Mouse (Mus musculus): Measurements from ENCODE around the gene Dlgap4. TPM values are rescaled to one million over a fixed set of nuclear protein-coding genes. Genes with fewer than 3 reads are reported as not detected.
"Not testable (repeated sequence)": the region's sequence is repeated elsewhere in the genome, so short reads cannot be mapped to it uniquely, and the experiment has no call there.

Gene Dlgap4
- polyA plus RNA-seq, 1 experiment from 2014 or later = 74.8 TPM

DNA sequence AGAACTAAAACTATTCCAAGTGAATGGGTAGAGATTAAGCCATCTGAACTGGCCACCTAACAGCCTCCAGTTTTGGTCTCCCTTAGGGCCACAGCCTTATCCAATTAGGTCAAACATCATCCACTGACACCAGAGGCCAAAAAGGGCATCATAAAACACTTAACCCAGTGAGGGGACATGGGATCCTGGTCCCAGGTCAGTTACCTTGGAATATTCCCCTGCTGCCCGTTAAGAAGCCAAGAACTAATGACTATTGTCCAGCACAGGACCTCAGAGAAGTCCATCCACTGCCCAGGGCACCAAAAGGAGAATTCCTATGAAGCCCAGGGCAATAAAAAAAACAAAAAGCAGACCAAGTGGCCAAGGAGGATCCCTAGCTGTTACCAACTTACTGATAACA, 175.3 kb downstream of the Dlgap4 start:
- no peaks in the 10 kb centered on the region for H3K4me1 ChIP-seq (replicated peaks; ENCODE audit: control insufficient read depth, insufficient read depth, low read length)
- peaks cover 6% of the 10 kb centered on the region; the same call in 1 of the 2 replicates for H3K9me3 ChIP-seq (ENCODE audit: control insufficient read depth, low read length)
- no peak overlapping the region for H3K27ac ChIP-seq (ENCODE audit: low read depth)
- DNase-seq (ENCODE audit: low spot score) (no peak), ATAC-seq (replicated peaks; ENCODE audit: low FRiP score, low TSS enrichment, low read depth) (no peak)
- no peak overlapping the region for H3K4me2 ChIP-seq (ENCODE audit: low read length)
- H3K36me3 ChIP-seq (ENCODE audit: control insufficient read depth, insufficient read depth, low read length) = no peaks in the 10 kb centered on the region
- H3K9ac ChIP-seq (ENCODE audit: low read length) = no peak overlapping the region
- no peaks in the 10 kb centered on the region for H3K27me3 ChIP-seq (replicated peaks; ENCODE audit: control insufficient read depth, insufficient read depth, low read length)
- no peak overlapping the region for H3K4me3 ChIP-seq (ENCODE audit: low read depth, low read length)
- 53% methylated on average over 1 of the region's 1 CpGs for WGBS

DNA sequence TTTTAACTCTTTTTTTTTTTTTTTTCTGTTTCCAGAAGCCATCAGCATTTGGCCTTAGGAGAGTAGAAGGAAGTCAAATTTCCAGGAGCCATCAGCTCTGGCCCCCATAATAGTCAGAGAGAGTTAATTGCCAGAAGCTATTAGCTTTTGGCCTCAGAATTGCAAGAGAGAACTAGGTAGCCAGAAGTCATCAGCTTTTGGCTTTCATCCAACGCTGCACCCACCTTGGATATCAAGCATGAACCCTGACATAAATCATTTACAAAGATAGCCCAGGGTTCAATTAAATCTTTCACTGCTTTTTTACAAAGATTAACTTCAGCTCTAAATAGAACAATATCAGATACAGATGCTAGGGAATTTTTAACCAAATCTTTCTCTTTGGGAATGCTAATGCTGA, 185.0 kb downstream of the Dlgap4 start:
- DNase-seq (ENCODE audit: low spot score) = no peak
- H3K27me3 ChIP-seq (replicated peaks; ENCODE audit: control insufficient read depth, insufficient read depth, low read length) = no peaks in the 10 kb centered on the region
- H3K9ac ChIP-seq (ENCODE audit: low read length) = no peak overlapping the region
- WGBS = 86% methylated on average over 1 of the region's 1 CpGs
- ATAC-seq (replicated peaks; ENCODE audit: low FRiP score, low TSS enrichment, low read depth) = no peak
- no peaks in the 10 kb centered on the region for H3K9me3 ChIP-seq (ENCODE audit: control insufficient read depth, low read length)
- H3K4me3 ChIP-seq (ENCODE audit: low read depth, low read length) = no peak overlapping the region
- no peaks in the 10 kb centered on the region for H3K4me1 ChIP-seq (replicated peaks; ENCODE audit: control insufficient read depth, insufficient read depth, low read length)
- H3K36me3 ChIP-seq (ENCODE audit: control insufficient read depth, insufficient read depth, low read length) = no peaks in the 10 kb centered on the region
- H3K27ac ChIP-seq (ENCODE audit: low read depth) = no peak overlapping the region
- H3K4me2 ChIP-seq (ENCODE audit: low read length) = no peak overlapping the region

DNA sequence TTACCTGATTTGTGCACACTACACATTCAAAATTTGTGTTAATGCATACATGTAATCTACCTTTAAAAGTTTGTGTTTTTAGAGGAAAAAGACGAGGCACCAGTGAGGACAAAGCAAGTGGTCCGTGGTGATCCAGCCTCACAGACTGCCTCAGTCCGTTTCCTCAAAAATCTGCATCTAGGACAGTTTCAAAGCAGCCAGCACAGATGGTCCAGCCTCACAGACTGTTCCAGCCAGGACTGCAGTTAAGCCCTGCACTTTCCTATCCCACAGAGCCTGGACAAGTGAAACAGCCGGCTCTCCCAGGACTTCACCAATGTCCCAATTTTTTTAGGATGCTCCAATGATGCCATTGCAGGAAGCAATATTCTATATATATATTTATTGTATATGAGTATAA, 187.5 kb downstream of the Dlgap4 start:
- H3K9me3 ChIP-seq (ENCODE audit: control insufficient read depth, low read length) = no peaks in the 10 kb centered on the region
- WGBS = 79% methylated on average over 4 of the region's 4 CpGs
- DNase-seq (ENCODE audit: low spot score) (no peak), ATAC-seq (replicated peaks; ENCODE audit: low FRiP score, low TSS enrichment, low read depth) (no peak)
- no peak overlapping the region for H3K4me3 ChIP-seq (ENCODE audit: low read depth, low read length)
- H3K4me1 ChIP-seq (replicated peaks; ENCODE audit: control insufficient read depth, insufficient read depth, low read length) = no peaks in the 10 kb centered on the region
- no peaks in the 10 kb centered on the region for H3K36me3 ChIP-seq (ENCODE audit: control insufficient read depth, insufficient read depth, low read length)
- H3K27me3 ChIP-seq (replicated peaks; ENCODE audit: control insufficient read depth, insufficient read depth, low read length) = no peaks in the 10 kb centered on the region
- no peak overlapping the region for H3K4me2 ChIP-seq (ENCODE audit: low read length)
- H3K9ac ChIP-seq (ENCODE audit: low read length) = no peak overlapping the region
- H3K27ac ChIP-seq (ENCODE audit: low read depth) = no peak overlapping the region

DNA sequence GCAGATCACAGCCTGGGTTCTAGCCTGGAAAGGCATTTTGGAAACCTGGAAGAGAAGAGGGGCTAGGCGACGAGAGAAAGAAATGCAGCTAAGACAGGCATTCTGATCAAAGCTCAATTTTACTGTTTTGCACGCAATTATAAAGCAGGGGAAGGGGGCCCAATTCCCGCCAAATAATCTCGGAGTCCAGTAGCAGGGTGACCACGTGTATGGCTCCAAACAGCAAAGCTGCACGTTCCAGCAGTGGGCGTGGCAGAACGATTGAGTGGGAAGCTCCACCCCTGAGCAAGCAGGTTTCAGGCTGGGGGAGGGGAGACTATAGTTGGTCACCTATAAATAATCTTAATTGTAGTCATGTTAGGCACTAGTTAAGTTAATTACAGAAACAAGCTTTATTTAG, 188.6 kb downstream of the Dlgap4 start:
- not testable (repeated sequence) for H3K27me3 ChIP-seq (replicated peaks; ENCODE audit: control insufficient read depth, insufficient read depth, low read length); H3K9ac ChIP-seq (ENCODE audit: low read length)
- WGBS = 47% methylated on average over 9 of the region's 9 CpGs

DNA sequence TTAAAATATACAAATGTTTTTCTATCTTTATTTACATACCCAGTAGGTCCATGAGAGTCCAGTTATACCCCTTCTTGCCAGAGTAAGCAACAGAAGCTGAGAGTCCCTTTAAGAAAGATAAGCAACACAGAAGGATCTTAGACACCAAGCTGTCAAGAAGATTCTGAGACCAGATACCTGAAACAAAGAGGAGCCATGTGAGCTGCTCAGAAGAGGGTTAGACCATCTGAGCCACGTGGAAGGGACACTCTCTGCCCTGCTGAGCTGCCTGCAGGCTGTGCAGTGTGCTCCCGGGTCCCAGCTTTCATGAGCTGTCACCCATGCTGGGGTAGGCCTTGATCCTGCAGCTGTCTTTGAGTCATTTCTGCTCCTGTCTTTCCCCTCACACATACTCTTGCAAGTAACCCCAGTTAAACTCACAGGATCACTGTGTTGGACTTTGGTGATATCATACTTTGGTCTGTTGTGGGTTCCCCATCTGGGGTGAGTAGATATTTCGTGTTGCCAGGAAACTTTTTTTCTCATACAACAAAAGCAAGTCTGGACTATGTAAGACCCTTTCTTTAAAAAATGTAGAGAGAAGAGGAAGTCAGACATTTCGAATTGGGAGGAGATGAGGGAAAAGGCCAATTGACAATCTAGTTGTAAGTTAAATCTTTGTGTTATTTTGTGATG, 190.3 kb downstream of the Dlgap4 start:
- Histone ChIP-seq H3K36me3 (ENCODE audit: control insufficient read depth, insufficient read depth, low read length) (no peaks in the 10 kb centered on the region), H3K9me3 (ENCODE audit: control insufficient read depth, low read length) (no peaks in the 10 kb centered on the region), H3K9ac (ENCODE audit: low read length) (no peak overlapping the region), H3K27ac (ENCODE audit: low read depth) (no peak overlapping the region), H3K4me1 (replicated peaks; ENCODE audit: control insufficient read depth, insufficient read depth, low read length) (no peaks in the 10 kb centered on the region), H3K27me3 (replicated peaks; ENCODE audit: control insufficient read depth, insufficient read depth, low read length) (no peaks in the 10 kb centered on the region), H3K4me3 (ENCODE audit: low read depth, low read length) (no peak overlapping the region), H3K4me2 (ENCODE audit: low read length) (no peak overlapping the region)
- 65% methylated on average over 4 of the region's 4 CpGs for WGBS
- no peak for DNase-seq (ENCODE audit: low spot score)
- no peak for ATAC-seq (replicated peaks; ENCODE audit: low FRiP score, low TSS enrichment, low read depth)

More for the DNA sequence above, 188.6 kb downstream of the Dlgap4 start:
- not testable (repeated sequence) for DNase-seq (ENCODE audit: low spot score); H3K27ac ChIP-seq (ENCODE audit: low read depth); H3K4me3 ChIP-seq (ENCODE audit: low read depth, low read length); H3K4me1 ChIP-seq (replicated peaks; ENCODE audit: control insufficient read depth, insufficient read depth, low read length); H3K36me3 ChIP-seq (ENCODE audit: control insufficient read depth, insufficient read depth, low read length); H3K4me2 ChIP-seq (ENCODE audit: low read length); ATAC-seq (replicated peaks; ENCODE audit: low FRiP score, low TSS enrichment, low read depth); H3K9me3 ChIP-seq (ENCODE audit: control insufficient read depth, low read length)

DNA sequence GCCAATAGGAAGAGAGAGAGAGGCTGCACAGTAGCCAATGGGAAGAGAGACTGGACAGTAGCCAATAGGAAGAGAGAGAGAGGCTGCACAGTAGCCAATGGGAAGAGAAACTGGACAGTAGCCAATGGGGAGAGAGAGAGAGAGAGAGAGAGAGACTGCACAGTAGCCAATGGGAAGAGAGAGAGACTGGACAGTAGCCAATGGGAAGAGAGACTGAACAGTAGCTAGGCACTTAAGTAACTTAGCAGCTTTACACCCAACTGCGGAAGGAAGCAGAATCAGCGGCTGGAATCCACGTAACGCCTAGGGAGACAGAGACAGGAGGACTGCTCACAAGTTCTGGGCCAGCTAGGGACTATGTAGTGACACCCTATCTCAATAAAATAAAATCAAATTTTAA, 191.1 kb downstream of the Dlgap4 start:
- no peak overlapping the region for H3K4me2 ChIP-seq (ENCODE audit: low read length)
- H3K36me3 ChIP-seq (ENCODE audit: control insufficient read depth, insufficient read depth, low read length) = no peaks in the 10 kb centered on the region
- no peak overlapping the region for H3K9ac ChIP-seq (ENCODE audit: low read length)
- H3K9me3 ChIP-seq (ENCODE audit: control insufficient read depth, low read length) = no peaks in the 10 kb centered on the region
- WGBS = 96% methylated on average over 4 of the region's 4 CpGs
- H3K4me1 ChIP-seq (replicated peaks; ENCODE audit: control insufficient read depth, insufficient read depth, low read length) = no peaks in the 10 kb centered on the region
- H3K27me3 ChIP-seq (replicated peaks; ENCODE audit: control insufficient read depth, insufficient read depth, low read length) = no peaks in the 10 kb centered on the region
- no peak for DNase-seq (ENCODE audit: low spot score)
- ATAC-seq (replicated peaks; ENCODE audit: low FRiP score, low TSS enrichment, low read depth) = no peak
- no peak overlapping the region for H3K27ac ChIP-seq (ENCODE audit: low read depth)
- no peak overlapping the region for H3K4me3 ChIP-seq (ENCODE audit: low read depth, low read length)

DNA sequence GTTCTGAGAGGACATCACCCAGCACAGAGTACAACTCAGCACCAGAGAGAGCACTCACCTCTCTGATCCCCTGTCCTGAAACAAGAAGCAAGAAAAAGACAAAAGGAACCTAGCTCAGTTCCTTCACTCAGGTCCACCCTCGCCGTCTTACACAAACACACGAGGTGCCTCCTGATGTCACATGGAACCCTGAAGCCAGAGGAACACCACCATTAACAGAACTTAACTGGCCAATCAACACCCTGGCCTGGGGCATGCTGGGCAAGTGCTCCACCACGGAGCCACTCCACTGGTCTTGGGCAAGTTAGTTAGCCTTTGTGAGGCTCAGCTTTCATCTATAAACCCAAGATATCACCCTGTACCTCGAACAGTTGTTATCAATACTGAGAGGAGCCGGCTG, 193.4 kb downstream of the Dlgap4 start:
- no peak overlapping the region for H3K27ac ChIP-seq (ENCODE audit: low read depth)
- DNase-seq (ENCODE audit: low spot score) (no peak), ATAC-seq (replicated peaks; ENCODE audit: low FRiP score, low TSS enrichment, low read depth) (no peak)
- H3K9me3 ChIP-seq (ENCODE audit: control insufficient read depth, low read length) = no peaks in the 10 kb centered on the region
- no peak overlapping the region for H3K9ac ChIP-seq (ENCODE audit: low read length)
- no peak overlapping the region for H3K4me2 ChIP-seq (ENCODE audit: low read length)
- H3K27me3 ChIP-seq (replicated peaks; ENCODE audit: control insufficient read depth, insufficient read depth, low read length) = no peaks in the 10 kb centered on the region
- WGBS = 71% methylated on average over 6 of the region's 6 CpGs
- H3K4me1 ChIP-seq (replicated peaks; ENCODE audit: control insufficient read depth, insufficient read depth, low read length) = no peaks in the 10 kb centered on the region
- no peak overlapping the region for H3K4me3 ChIP-seq (ENCODE audit: low read depth, low read length)
- no peaks in the 10 kb centered on the region for H3K36me3 ChIP-seq (ENCODE audit: control insufficient read depth, insufficient read depth, low read length)

DNA sequence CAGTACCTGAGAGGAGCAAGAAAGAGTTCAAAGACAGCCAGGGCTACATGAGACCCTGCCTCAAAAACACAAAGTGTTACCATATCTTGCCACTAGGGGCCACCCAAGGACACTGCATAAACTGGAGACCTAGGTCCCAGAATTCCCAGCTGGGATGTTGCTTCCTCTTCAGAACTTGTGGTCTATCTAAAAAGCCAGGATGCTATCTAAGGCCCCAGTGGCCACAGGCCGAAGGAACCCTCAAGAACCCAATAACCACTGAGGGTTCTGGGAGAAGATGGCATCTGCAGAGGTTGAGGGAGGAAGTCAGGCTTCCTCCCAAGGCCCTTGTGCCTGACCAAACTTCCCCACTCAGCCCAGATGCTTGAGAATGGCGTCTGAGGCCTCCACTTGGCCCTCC, 196.1 kb downstream of the Dlgap4 start:
- H3K9ac ChIP-seq (ENCODE audit: low read length) = no peak overlapping the region
- 63% methylated on average over 2 of the region's 2 CpGs for WGBS
- H3K27ac ChIP-seq (ENCODE audit: low read depth) = no peak overlapping the region
- no peak overlapping the region for H3K4me2 ChIP-seq (ENCODE audit: low read length)
- peaks cover 5% of the 10 kb centered on the region for H3K4me1 ChIP-seq (replicated peaks; ENCODE audit: control insufficient read depth, insufficient read depth, low read length)
- no peak for ATAC-seq (replicated peaks; ENCODE audit: low FRiP score, low TSS enrichment, low read depth)
- no peaks in the 10 kb centered on the region for H3K27me3 ChIP-seq (replicated peaks; ENCODE audit: control insufficient read depth, insufficient read depth, low read length)
- H3K9me3 ChIP-seq (ENCODE audit: control insufficient read depth, low read length) = no peaks in the 10 kb centered on the region
- no peaks in the 10 kb centered on the region for H3K36me3 ChIP-seq (ENCODE audit: control insufficient read depth, insufficient read depth, low read length)
- no peak overlapping the region for H3K4me3 ChIP-seq (ENCODE audit: low read depth, low read length)
- peak; percentile 82 for DNase-seq (ENCODE audit: low spot score)

DNA sequence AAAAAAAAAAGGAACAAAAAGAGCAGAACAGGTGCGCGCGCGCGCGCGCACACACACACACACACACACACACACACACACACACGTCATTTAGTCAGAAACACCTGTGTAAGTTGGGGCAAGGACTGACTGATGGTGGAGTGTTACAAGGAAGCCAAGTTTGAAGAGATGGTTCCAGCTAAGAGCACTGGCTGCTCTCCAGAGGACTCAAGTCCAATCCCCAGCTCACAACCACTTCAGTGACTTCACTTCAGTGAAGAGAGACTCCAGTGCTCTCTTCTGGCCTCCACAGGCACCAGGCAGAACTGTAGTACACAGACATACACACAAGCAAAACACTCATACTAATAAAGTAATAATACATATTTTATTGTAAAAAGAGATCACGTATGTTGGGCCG, 197.2 kb downstream of the Dlgap4 start:
- no peak for ATAC-seq (replicated peaks; ENCODE audit: low FRiP score, low TSS enrichment, low read depth)
- Histone ChIP-seq H3K4me1 (replicated peaks; ENCODE audit: control insufficient read depth, insufficient read depth, low read length) (peaks cover 13% of the 10 kb centered on the region), H3K9ac (ENCODE audit: low read length) (no peak overlapping the region), H3K27ac (ENCODE audit: low read depth) (no peak overlapping the region), H3K27me3 (replicated peaks; ENCODE audit: control insufficient read depth, insufficient read depth, low read length) (no peaks in the 10 kb centered on the region), H3K36me3 (ENCODE audit: control insufficient read depth, insufficient read depth, low read length) (no peaks in the 10 kb centered on the region), H3K9me3 (ENCODE audit: control insufficient read depth, low read length) (no peaks in the 10 kb centered on the region), H3K4me2 (ENCODE audit: low read length) (no peak overlapping the region), H3K4me3 (ENCODE audit: low read depth, low read length) (no peak overlapping the region)
- no peak for DNase-seq (ENCODE audit: low spot score)
- WGBS = 97% methylated on average over 10 of the region's 10 CpGs

Data from intestine, embryonic 14.5 days (tissue).